Mouse (Mus musculus) heart, embryonic 14.5 days (tissue): ENCODE results near the gene Dach2. TPM values are rescaled to one million over a fixed set of nuclear protein-coding genes. Genes with fewer than 3 reads are reported as not detected.

Experiments used
- ATAC-seq: fragments of 200-750 bp; cut with Nextera tagmentation; 2 replicates; pipeline ENCODE4 v1.8.0; 2017; ENCODE audit warnings: low read depth, moderate TSS enrichment; ENCODE audit not compliant: insufficient number of reproducible peaks, insufficient read depth, low FRiP score
- H3K27ac ChIP-seq, 2 experiments: fragments of 200-500 bp in 1 of 2; fragments of 300-500 bp in 1 of 2; sonication (generic) in 1 of 2; replicated peaks in 1 of 2; 2 replicates each; pipeline ENCODE4 v1.5.1; 2012 to 2014; ENCODE audit warnings: low read depth in 2 of 2, low read length in 2 of 2, control low read depth in 1 of 2, mild to moderate bottlenecking in 1 of 2, mixed read lengths in 1 of 2; ENCODE audit not compliant: control insufficient read depth in 1 of 2, insufficient read depth in 1 of 2
- H3K27me3 ChIP-seq: fragments of 300-500 bp; sonication (generic); 2 replicates; pipeline ENCODE4 v1.6.1; 2014; ENCODE audit warnings: mild to moderate bottlenecking, low read length, control low read depth; ENCODE audit not compliant: control insufficient read depth, insufficient read depth
- H3K36me3 ChIP-seq: fragments of 300-500 bp; sonication (generic); 2 replicates; pipeline ENCODE4 v1.6.1; 2014; ENCODE audit warnings: mild to moderate bottlenecking, control low read depth, low read length, mixed read lengths; ENCODE audit not compliant: control insufficient read depth, insufficient read depth
- H3K4me1 ChIP-seq, 2 experiments: fragments of 200-500 bp in 1 of 2; fragments of 300-500 bp in 1 of 2; sonication (generic) in 1 of 2; 2 replicates each; pipeline ENCODE4 v1.6.1; 2012 to 2014; ENCODE audit warnings: low read length in 2 of 2, control low read depth in 1 of 2, mixed read lengths in 1 of 2; ENCODE audit not compliant: control insufficient read depth in 2 of 2, insufficient read depth in 2 of 2
- H3K4me2 ChIP-seq: fragments of 300-500 bp; sonication (generic); 2 replicates; pipeline ENCODE4 v1.6.1; 2014; ENCODE audit warnings: mild to moderate bottlenecking, low read length
- H3K4me3 ChIP-seq, 2 experiments: fragments of 200-500 bp in 1 of 2; fragments of 300-500 bp in 1 of 2; sonication (generic) in 1 of 2; 2 replicates each; pipeline ENCODE4 v1.5.1; 2012 to 2014; ENCODE audit warnings: low read length in 2 of 2, mild to moderate bottlenecking in 2 of 2, control low read depth in 1 of 2, low read depth in 1 of 2, moderate library complexity in 1 of 2; ENCODE audit not compliant: control insufficient read depth in 1 of 2, insufficient read depth in 1 of 2
- H3K9ac ChIP-seq: fragments of 300-500 bp; sonication (generic); 2 replicates; pipeline ENCODE4 v1.6.1; 2014; ENCODE audit warnings: mild to moderate bottlenecking, low read length
- H3K9me3 ChIP-seq: fragments of 300-500 bp; sonication (generic); 2 replicates; pipeline ENCODE4 v1.6.1; 2016; ENCODE audit warnings: low read length, control low read depth; ENCODE audit not compliant: control insufficient read depth
- WGBS: fragments of 180-500 bp; shearing (Covaris S2); extraction: QIAGEN DNeasy Blood & Tissue Kit; methylation state at CpG from one replicate; pipeline ENCODE4 v1.1.7; 2014; 5-methylcytosine and 5-hydroxymethylcytosine counted together
- polyA plus RNA-seq: library from polyadenylated mRNA; unstranded; fragments of >200 nt; fragmentation: Nextera tagmentation; extraction: Ambion mirVana; gene quantifications from 2 replicates; pipeline ENCODE4 v1.2.1, GENCODE M21; 2014

The Dach2 gene
- polyA plus RNA-seq, 1 experiment from 2014 or later, result 0.62 TPM

DNA sequence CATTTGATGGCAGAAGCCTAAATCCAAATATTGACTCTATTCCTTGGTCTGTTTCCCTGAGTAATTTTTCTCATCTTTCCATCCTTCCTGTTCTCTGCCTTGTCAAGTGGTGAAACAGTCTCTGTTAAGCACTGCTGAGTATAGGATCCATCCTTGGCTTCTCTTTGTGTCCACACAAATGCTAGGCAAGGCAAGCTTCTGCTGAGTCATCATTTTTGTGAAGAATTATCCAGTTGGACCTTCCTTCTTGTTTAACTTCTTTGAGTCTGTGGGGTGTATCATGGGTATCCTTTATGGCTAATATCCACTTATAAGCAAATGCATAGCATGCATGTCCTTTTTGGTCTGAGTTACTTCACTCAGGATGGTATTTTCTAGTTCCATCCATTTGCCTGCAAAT, 449.8 kb downstream of the Dach2 start:
- Histone ChIP-seq H3K9ac (no peak overlapping the region), H3K4me3 (no peak overlapping the region), H3K4me1 (no peaks in the 10 kb centered on the region), H3K27ac (no peak overlapping the region), H3K4me2 (no peak overlapping the region), H3K36me3 (no peaks in the 10 kb centered on the region), H3K9me3 (no peaks in the 10 kb centered on the region), H3K27me3 (no peaks in the 10 kb centered on the region)
- ATAC-seq, result no peak

DNA sequence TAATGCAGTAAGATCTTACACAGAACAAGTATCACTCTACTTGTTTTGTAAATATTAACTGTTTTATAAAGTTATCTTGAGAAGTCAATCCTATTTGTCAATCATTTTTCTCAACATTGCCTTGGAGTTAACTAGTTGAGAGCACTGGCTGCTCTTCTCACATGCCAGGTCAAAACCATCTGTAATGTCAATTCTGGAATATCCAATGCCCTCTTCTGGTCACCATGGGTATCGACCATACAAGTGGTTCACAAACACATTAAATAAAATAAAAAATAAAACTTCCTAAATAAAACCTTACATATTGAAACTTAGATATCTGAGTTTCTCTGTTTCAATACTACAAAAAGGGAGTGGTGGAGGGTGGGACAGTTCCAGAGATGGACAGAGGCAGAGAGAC, 495.0 kb downstream of the Dach2 start:
- no peaks in the 10 kb centered on the region for H3K9me3 ChIP-seq

DNA sequence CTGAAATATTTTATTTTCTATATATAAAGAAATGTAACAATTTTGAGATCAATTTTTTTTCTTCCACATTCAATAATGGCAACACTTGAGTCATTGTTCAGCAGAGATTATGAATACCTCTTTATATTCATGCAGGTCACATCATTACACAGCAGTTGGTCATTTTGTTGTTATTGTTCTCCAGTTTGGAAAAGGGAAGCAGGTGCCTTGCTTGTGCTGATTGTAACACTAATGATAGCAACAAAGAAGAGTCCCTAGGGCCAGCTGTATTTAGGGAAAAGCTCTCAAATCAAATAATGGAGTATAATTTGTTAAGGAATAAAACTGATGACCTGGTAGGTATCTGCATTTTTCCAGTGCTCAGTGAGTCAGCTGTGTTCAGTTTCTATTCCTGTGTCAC, 513.1 kb downstream of the Dach2 start:
- H3K27ac ChIP-seq, result no peak overlapping the region
- no peaks in the 10 kb centered on the region for H3K36me3 ChIP-seq
- no peak for ATAC-seq
- no peaks in the 10 kb centered on the region for H3K4me1 ChIP-seq
- no peaks in the 10 kb centered on the region for H3K9me3 ChIP-seq
- H3K4me3 ChIP-seq, result no peak overlapping the region
- H3K4me2 ChIP-seq, result no peak overlapping the region
- no peak overlapping the region for H3K9ac ChIP-seq
- H3K27me3 ChIP-seq, result no peaks in the 10 kb centered on the region

More for the DNA sequence above, 495.0 kb downstream of the Dach2 start:
- H3K27ac ChIP-seq, result no peak overlapping the region
- no peak overlapping the region for H3K4me3 ChIP-seq
- H3K36me3 ChIP-seq, result no peaks in the 10 kb centered on the region
- H3K4me1 ChIP-seq, result no peaks in the 10 kb centered on the region
- H3K4me2 ChIP-seq, result no peak overlapping the region
- 38% methylated on average over 1 of the region's 1 CpGs for WGBS
- no peak overlapping the region for H3K9ac ChIP-seq
- ATAC-seq, result no peak
- no peaks in the 10 kb centered on the region for H3K27me3 ChIP-seq

DNA sequence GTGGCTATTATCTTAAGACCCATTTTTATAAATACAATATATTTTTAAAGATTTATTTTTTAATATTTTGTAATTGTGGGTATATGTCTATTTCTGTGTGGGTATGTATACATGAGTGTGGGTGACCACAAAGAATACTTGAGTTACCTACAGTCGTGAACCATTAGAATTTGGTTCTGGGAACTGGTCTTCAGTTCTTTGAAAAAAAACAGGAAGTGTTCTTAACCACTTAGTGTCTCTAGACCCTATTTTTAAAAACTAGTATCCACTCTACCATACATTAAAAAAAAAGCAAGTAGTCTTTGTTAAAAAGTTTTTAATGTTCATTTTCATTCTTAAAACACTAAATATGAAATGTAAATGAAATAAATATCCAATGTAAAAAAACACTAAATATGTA, 529.5 kb downstream of the Dach2 start:
- no peak overlapping the region for H3K27ac ChIP-seq
- WGBS, result 51% methylated on average over 1 of the region's 1 CpGs
- H3K4me3 ChIP-seq, result no peak overlapping the region
- no peaks in the 10 kb centered on the region for H3K9me3 ChIP-seq
- no peaks in the 10 kb centered on the region for H3K27me3 ChIP-seq
- no peaks in the 10 kb centered on the region for H3K36me3 ChIP-seq
- no peaks in the 10 kb centered on the region for H3K4me1 ChIP-seq
- H3K9ac ChIP-seq, result no peak overlapping the region
- H3K4me2 ChIP-seq, result no peak overlapping the region
- no peak for ATAC-seq

DNA sequence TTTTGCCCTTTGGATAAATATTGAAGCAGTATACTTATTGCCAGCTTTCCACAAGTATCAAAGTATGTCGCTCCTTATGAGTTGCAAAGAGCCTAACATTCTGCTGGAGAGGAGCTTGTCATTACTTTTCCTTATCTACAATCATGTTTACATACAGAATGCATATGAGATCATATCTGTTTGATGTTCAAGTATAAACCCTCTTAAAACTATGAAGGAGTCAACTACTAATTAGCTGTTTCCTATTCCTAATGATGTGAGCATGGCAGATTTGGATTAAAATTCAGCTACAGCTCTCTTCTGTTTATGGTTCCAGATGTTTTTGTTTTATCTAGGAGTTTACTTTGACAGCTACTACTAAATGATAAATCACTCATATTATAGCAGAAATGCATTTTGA, 535.8 kb downstream of the Dach2 start:
- Histone ChIP-seq H3K9ac (no peak overlapping the region), H3K27ac (no peak overlapping the region), H3K9me3 (no peaks in the 10 kb centered on the region), H3K4me2 (no peak overlapping the region), H3K36me3 (no peaks in the 10 kb centered on the region), H3K27me3 (no peaks in the 10 kb centered on the region), H3K4me1 (no peaks in the 10 kb centered on the region), H3K4me3 (no peak overlapping the region)
- WGBS, result 83% methylated on average over 1 of the region's 1 CpGs
- no peak for ATAC-seq

DNA sequence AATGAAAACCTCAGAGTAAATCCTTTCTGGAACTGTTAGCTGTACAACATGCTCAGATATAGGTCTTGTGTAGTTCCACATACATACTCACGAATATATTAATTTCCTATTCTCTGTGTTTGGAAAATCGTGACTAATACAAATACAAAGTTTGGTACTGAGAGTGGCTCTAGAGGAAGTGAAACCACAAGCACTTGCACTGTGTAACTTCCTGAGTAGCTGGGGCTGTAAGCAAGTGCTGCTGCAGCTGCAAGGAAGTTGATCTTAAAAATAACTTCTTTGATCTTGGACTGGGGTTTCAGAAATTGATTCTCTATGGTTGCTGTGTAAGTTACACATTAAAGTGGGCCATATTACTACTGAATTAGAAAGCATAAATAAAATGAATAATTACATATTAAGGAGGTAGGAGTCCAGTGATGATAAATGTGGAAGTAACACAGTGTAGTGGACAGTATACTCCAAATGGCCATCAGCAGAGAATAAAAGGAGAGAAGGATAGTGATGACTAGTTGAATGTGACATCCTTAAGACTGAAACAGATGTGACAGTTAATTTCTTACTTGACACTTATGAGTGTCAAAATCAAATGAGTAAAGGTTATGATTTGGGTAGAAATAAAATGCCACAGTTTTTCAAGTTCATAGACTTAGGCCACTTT, 570.7 kb downstream of the Dach2 start:
- 55% methylated on average over 2 of the region's 2 CpGs for WGBS
- H3K9me3 ChIP-seq, result no peaks in the 10 kb centered on the region
- no peaks in the 10 kb centered on the region for H3K36me3 ChIP-seq
- H3K27me3 ChIP-seq, result no peaks in the 10 kb centered on the region
- no peak overlapping the region for H3K4me3 ChIP-seq
- no peak overlapping the region for H3K9ac ChIP-seq
- ATAC-seq, result no peak
- no peak overlapping the region for H3K27ac ChIP-seq
- no peak overlapping the region for H3K4me2 ChIP-seq
- H3K4me1 ChIP-seq, result no peaks in the 10 kb centered on the region

Other genes with a start within 250 kb of the Dach2 start
- 11.8 and 13.0 TPM in 2 replicates for gene Chm, start 112.0 kb upstream of the Dach2 start, polyA plus RNA-seq